Comparison of ENCODE assay signal across 17 mouse cellular contexts in the genomic region with DNA sequence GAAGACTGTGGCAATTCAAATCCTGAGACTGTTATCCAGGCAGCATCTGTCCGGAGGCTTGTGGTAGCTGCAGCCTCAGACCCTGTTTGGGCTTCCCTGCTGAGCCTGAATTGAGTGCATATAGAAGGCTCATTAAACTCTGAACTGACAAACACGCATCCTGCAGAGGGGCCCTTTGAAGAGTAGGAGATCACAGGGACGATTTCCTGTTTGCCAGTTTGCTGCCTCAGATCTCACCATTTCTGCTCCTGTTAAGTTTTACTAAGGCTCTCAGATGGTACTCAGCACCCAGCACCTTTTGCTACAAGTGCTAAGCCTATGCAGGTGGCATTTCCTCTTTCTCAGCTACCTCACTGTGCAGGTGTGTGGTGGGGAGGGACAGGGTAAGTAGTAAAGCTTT.
DNase-seq lines count a peak whose midpoint lies in the region; ATAC-seq lines count a peak whose summit lies in the region.
"Had no signal": no experiment of that assay in that cellular context is flagged by ENCODE, and none has a peak within 500 bp of the region (broad histone marks: within the 10 kb centered on the region; RNA-seq: fewer than 3 reads in every experiment).

No protein-coding gene starts in this region.

- peaks cover 22% of the 10 kb centered on the region for H3K4me1 ChIP-seq in kidney, embryonic 14.5 days (ENCODE audit: control insufficient read depth, insufficient read depth, low read length)
- H3K4me1 ChIP-seq in kidney, embryonic 15.5 days, result peaks cover 26% of the 10 kb centered on the region
- peaks cover 10% of the 10 kb centered on the region for H3K4me1 ChIP-seq in forebrain, embryonic 12.5 days

- H3K4me2 ChIP-seq in kidney, embryonic 14.5 days (replicated peaks; ENCODE audit: low read depth, low read length), result no peak overlapping the region
- no peak overlapping the region for H3K4me2 ChIP-seq in kidney, embryonic 15.5 days
- H3K4me2 ChIP-seq in forebrain, embryonic 12.5 days, result no peak overlapping the region

- intact Hi-C loops in left cerebral cortex, postnatal 10 days (cut with DNase I), result no loop called here

- no peaks in the 10 kb centered on the region for H3K9me3 ChIP-seq in kidney, embryonic 14.5 days (ENCODE audit: control insufficient read depth, low read length)
- H3K9me3 ChIP-seq in kidney, embryonic 15.5 days (replicated peaks), result no peaks in the 10 kb centered on the region
- no peaks in the 10 kb centered on the region for H3K9me3 ChIP-seq in forebrain, embryonic 12.5 days

- no peak overlapping the region for H3K4me3 ChIP-seq in kidney, embryonic 14.5 days (ENCODE audit: low read length)
- H3K4me3 ChIP-seq in kidney, embryonic 15.5 days (replicated peaks), result no peak overlapping the region
- no peak overlapping the region for H3K4me3 ChIP-seq in forebrain, embryonic 12.5 days (replicated peaks)
- H3K4me3 ChIP-seq: heart, adult 2 months had no signal

- no peaks in the 10 kb centered on the region for H3K27me3 ChIP-seq in kidney, embryonic 14.5 days (ENCODE audit: control insufficient read depth, insufficient read depth, low read length)
- H3K27me3 ChIP-seq in kidney, embryonic 15.5 days, result 0 out of 2 replicates have a peak, but pooled peaks cover 2% of the 10 kb centered on the region
- H3K27me3 ChIP-seq in forebrain, embryonic 12.5 days, result peaks cover 91% of the 10 kb centered on the region

- 0 out of 2 replicates have a peak, but pooled peaks have one; percentile 18 for ATAC-seq in kidney, embryonic 14.5 days (ENCODE audit: low FRiP score, low TSS enrichment)
- no peak for ATAC-seq in kidney, embryonic 15.5 days (replicated peaks; ENCODE audit: low FRiP score)
- ATAC-seq in forebrain, embryonic 12.5 days (ENCODE audit: low FRiP score), result no peak
- ATAC-seq: forebrain, embryonic 16.5 days; midbrain, embryonic 16.5 days had no signal

- DNase-seq in T-cell, adult 2 months (ENCODE audit: low spot score), result peak; percentile 42
- peak; percentile 5 for DNase-seq in induced T-regulatory cell, adult 2 months (ENCODE audit: low read depth)
- peak; percentile 75 for DNase-seq in thymus, postnatal 14 days
- DNase-seq in left cerebral cortex, postnatal 10 days (ENCODE audit: extremely low spot score in 1 of 2, low spot score in 2 of 2), result no peak
- DNase-seq in heart, postnatal 4 days, result no peak
- DNase-seq: adrenal gland, adult 2 months; cerebellum, adult 2 months; heart, adult 2 months; heart, postnatal 36 days; kidney, adult 8-10 months; lung, postnatal 4 days had no signal

- 26% methylated on average over 3 of the region's 3 CpGs for WGBS in kidney, embryonic 14.5 days
- 18% methylated on average over 3 of the region's 3 CpGs for WGBS in kidney, embryonic 15.5 days
- 5% methylated on average over 3 of the region's 3 CpGs for WGBS in forebrain, embryonic 12.5 days

- no peak overlapping the region for H3K9ac ChIP-seq in kidney, embryonic 14.5 days (ENCODE audit: low read depth, low read length)
- no peak overlapping the region for H3K9ac ChIP-seq in kidney, embryonic 15.5 days
- H3K9ac ChIP-seq in forebrain, embryonic 12.5 days, result no peak overlapping the region
- H3K9ac ChIP-seq: liver, embryonic 14.5 days had no signal

- no peak overlapping the region for H3K27ac ChIP-seq in kidney, embryonic 14.5 days (ENCODE audit: low read depth, low read length)
- H3K27ac ChIP-seq in kidney, embryonic 15.5 days, result no peak overlapping the region
- H3K27ac ChIP-seq in forebrain, embryonic 12.5 days, result no peak overlapping the region
- H3K27ac ChIP-seq: heart, adult 2 months; liver, embryonic 14.5 days had no signal

- no peaks in the 10 kb centered on the region for H3K36me3 ChIP-seq in kidney, embryonic 14.5 days (ENCODE audit: control insufficient read depth, insufficient read depth, low read length)
- H3K36me3 ChIP-seq in kidney, embryonic 15.5 days, result no peaks in the 10 kb centered on the region
- H3K36me3 ChIP-seq in forebrain, embryonic 12.5 days (replicated peaks), result no peaks in the 10 kb centered on the region

Comparison
In these comparisons a context has a peak if more than half of its experiments do, and no peak if none do; other contexts are left out.
1. DNase-seq: peak in T-cell, adult 2 months (single experiment), induced T-regulatory cell, adult 2 months (single experiment) and thymus, postnatal 14 days (single experiment); none in left cerebral cortex, postnatal 10 days (0 of 2) and heart, postnatal 4 days (single experiment).